Mouse (Mus musculus) MN1 (cell line): ENCODE data around the gene Krtcap2.

ENCODE experiments used
- DNase-seq: peaks from one replicate; pipeline ENCODE4 v3.0.0-alpha.2; 2016; ENCODE audit warnings: low spot score

The Krtcap2 gene

GRCm38 (mm10) chr3:89225321-89225815, 20.4 kb upstream of the Krtcap2 start:
- DNase-seq = no peak

- no peak for DNase-seq
These were observed 19.8 kb upstream of the Krtcap2 start for GRCm38 (mm10) chr3:89225918-89226317.

- DNase-seq = no peak
These were observed 19.4 kb upstream of the Krtcap2 start for GRCm38 (mm10) chr3:89226361-89226760.

GRCm38 (mm10) chr3:89226900-89227299, 18.9 kb upstream of the Krtcap2 start, which contains the start of gene Mtx1:
Mtx1 (minus strand) TSS chr3:89227088.
- DNase-seq = no peak

GRCm38 (mm10) chr3:89227307-89228179, 18.2 kb upstream of the Krtcap2 start:
- peak; percentile 91 for DNase-seq

GRCm38 (mm10) chr3:89228180-89228549, 17.6 kb upstream of the Krtcap2 start:
- DNase-seq = peak; percentile 91

- no peak for DNase-seq
These were observed 16.9 kb upstream of the Krtcap2 start, which contains the start of gene Muc1 for GRCm38 (mm10) chr3:89228836-89229235. Muc1 (plus strand) TSS chr3:89229057.

GRCm38 (mm10) chr3:89229276-89229675, 16.5 kb upstream of the Krtcap2 start:
- no peak for DNase-seq

- DNase-seq = no peak
These were observed 15.2 kb upstream of the Krtcap2 start for GRCm38 (mm10) chr3:89230561-89230960.

GRCm38 (mm10) chr3:89231345-89231744, 14.4 kb upstream of the Krtcap2 start:
- DNase-seq = no peak

GRCm38 (mm10) chr3:89231772-89232275, 13.9 kb upstream of the Krtcap2 start:
- DNase-seq = no peak

- no peak for DNase-seq
These were observed 13.2 kb upstream of the Krtcap2 start for GRCm38 (mm10) chr3:89232614-89233013.

GRCm38 (mm10) chr3:89233562-89234110, 12.1 kb upstream of the Krtcap2 start:
- no peak for DNase-seq

GRCm38 (mm10) chr3:89236516-89236915, 9.2 kb upstream of the Krtcap2 start:
- no peak for DNase-seq

- no peak for DNase-seq
These were observed 8.1 kb upstream of the Krtcap2 start for GRCm38 (mm10) chr3:89237682-89238081.

GRCm38 (mm10) chr3:89238494-89238893, 7.3 kb upstream of the Krtcap2 start:
- no peak for DNase-seq

- DNase-seq = peak; percentile 67
These were observed 3.4 kb upstream of the Krtcap2 start for GRCm38 (mm10) chr3:89242331-89242895.

GRCm38 (mm10) chr3:89243609-89244008, 2.2 kb upstream of the Krtcap2 start:
- peak; percentile 74 for DNase-seq

- peak; percentile 78 for DNase-seq
These were observed 1.4 kb upstream of the Krtcap2 start for GRCm38 (mm10) chr3:89244158-89244981.

- peak; percentile 82 for DNase-seq
These were observed 631 bp upstream of the Krtcap2 start for GRCm38 (mm10) chr3:89244982-89245687.
